Mouse (Mus musculus) 3134 (cell line): ENCODE results near the gene Gm8439.

ENCODE experiments used
- DNase-seq: peaks from one replicate; pipeline ENCODE4 v3.0.0-alpha.2; 2011; ENCODE audit warnings: low spot score; ENCODE audit not compliant: insufficient read length; ENCODE audit errors: extremely low read depth

Gene Gm8439

DNA sequence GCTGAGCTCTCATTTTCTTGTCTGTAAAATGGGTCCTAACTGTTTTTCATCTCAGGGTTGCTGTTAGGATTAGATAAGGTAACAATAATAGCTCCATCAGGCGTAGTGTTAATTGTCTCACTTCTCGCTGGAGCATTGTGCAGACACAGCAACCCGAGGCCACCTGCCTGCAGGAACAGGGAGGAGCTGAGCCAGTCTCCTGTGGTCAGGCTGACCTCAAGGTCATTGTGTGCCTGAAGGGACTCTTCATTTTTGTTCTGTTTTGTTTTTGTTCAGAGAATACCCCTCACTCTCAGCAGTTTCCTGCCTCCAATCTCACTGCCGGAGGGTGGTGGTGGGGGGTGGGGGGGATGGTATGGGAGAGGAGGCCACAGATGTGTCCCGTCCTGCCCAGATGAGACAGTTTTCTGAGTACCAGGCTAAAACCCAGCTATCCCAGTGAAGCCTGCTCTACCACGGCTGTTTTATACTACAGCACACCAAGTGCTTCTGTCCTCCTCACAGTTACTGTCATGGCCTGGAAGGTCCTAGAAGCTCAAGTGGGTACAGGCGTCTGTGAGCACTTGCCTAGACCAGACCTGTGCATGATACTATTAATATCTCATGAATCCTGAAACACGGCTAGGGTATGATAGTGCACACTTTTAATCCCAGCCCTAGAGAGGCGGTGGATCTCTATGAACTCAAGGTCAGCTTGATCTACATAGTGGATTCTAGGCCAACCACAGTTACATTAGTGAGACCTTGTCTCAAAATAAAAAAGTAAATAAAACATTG lies 23.9 kb downstream of the Gm8439 start:
- DNase-seq, result no peak

DNA sequence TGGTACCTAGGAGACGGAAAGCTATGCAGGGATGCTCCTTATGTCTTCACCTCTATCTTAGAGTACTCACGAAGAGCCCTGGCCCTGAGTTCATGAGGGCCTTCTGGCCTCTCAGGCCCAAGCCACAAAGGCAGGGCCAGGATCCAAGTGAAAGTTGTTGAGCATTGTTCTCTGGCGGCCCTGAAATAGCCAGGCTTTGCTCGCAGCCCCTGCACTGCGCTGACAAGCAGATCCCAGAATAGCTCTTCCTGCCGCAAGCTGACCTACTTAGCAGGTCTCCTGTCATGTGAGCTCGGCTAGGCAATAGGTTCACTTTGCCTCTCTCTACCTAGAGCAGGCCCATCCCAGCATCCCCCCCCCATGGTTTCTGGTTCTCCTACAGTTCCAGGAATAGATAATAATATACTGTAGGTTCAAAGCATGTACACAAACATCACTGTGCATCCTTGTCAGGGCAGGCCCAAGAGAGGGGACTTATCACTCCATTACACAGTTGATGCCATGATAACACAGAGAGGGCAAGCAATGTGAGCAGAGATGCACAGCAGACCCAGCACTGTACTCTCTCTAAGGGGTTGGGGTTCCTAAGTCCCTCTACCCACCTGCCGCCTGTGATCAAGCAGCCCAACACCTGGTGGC lies 25.3 kb downstream of the Gm8439 start:
- DNase-seq, result no peak

- no peak for DNase-seq
These were observed 26.1 kb downstream of the Gm8439 start for GRCm38 (mm10) chr4:120614644-120615043.

- no peak for DNase-seq
These were observed 27.1 kb downstream of the Gm8439 start for GRCm38 (mm10) chr4:120615528-120616081.

- DNase-seq, result no peak
These were observed 27.9 kb downstream of the Gm8439 start for GRCm38 (mm10) chr4:120616199-120617025.

DNA sequence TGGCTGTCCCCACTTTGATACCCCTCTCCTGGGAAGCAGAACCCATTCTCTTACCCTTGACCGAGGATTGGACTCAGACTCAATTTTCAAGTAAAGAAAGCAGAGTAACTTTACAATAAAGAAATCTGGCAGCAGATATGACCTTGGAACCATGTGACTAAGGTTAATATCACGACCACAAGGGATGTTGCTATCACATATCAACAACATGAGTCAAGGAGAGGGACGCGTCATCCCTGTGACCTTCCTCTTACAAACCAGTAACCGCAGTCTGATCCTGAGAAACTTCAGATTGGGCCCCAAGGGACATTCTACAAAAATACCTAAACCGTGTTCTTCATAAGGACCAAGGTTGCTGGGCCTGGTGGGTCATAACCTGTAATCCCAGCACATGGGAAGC lies 39.2 kb downstream of the Gm8439 start:
- no peak for DNase-seq

- no peak for DNase-seq
These were observed 41.8 kb downstream of the Gm8439 start for GRCm38 (mm10) chr4:120630218-120630931.

DNA sequence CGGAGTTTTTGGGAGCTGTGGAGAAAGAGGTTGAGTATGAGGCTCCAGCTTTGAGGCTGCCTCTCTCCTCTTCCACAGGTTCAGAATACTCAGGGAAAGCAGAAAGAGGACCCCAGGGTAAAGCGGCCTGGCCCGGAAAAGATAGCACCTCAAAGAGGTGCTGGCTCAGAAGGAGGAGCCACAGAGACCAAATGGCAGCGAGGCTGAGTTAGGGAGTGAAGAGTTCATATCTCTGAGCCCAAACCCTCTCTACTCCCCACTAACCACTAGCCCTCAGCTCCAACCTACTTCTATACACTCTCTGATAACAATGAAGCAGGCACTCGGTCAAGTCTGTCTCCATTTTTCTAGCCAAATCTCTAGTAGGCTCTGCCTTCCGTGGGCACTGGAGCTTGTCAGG lies 43.3 kb downstream of the Gm8439 start:
- DNase-seq, result no peak

DNA sequence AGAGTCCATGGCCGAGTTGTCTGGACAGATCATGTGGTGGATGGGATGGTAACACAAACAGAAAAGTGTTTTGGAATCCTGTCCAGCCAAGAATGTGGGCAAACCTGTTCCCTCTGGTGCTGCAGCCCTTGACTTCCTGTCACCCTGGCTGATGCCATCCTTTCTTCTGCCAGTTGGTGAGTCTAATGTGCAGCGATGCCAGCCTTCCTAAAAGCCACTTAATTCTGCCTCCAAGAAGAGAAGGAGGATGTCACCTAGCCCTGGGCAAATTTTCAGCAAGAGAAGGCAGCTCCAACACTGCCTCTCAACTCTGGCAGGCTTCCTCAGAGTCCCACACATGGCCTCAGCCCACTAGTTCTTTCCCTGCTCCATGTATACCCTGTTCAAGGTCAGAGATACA lies 46.8 kb downstream of the Gm8439 start:
- no peak for DNase-seq

DNA sequence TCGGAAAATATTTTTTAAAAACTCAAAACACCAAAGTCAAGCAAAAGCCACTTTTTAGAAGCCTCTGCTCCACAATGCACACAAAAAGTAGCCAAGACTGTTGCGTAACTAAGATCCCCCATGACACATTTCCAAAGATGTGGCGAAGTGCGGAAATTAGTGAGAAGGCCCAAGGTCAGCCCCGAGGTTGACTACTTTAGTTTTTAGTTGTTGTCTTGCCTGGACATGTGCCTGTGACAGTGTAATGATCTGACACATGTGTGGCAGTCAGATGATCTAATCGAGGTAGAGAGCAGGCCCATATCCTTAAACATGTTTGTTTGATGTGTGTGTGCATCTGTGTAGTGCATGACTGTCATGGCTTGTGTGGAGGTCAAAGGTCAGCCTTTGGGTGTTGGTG lies 53.4 kb downstream of the Gm8439 start:
- DNase-seq, result no peak

GRCm38 (mm10) chr4:120643899-120644298 lies 55.4 kb downstream of the Gm8439 start:
- no peak for DNase-seq

DNA sequence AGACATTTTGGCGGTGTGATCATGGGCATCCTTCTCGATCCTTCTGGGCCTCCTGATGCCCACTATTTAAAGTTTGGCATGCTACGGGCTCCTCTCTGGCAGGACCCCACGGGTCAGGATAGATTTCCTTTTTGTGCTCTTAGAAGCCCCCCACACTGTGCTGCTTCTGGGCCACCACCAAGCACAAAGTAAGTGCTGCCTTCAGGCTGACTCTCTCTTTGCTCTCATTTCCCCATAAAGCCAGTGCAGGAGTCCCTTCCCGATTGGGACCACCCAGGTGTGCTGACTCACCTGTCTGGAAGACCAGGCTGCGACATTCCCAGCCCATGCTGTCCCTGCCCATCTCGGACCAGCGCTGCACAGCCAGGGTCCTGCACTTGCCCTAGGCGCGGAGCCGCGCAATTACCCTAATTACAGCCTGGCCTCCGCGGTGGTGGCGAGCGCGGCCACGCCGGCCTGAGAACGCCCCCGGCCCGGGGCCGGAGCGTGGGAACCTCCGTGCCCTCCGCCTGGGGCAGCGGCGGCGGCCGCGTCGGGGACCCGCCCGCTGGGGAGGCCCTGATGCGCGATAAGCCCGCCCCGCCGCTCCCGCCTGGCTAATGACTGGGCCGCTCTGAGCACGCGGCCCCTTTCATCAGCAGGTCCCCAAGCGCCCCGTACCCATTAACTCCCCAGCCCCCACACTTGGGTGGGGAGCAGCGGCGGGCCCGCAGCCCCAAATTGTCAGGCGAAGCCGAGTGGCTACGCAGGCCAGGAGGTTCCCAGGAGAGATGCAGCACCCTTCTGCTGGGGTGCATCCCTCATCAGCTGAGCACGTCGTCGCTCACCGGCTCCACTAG lies 61.0 kb downstream of the Gm8439 start:
- no peak for DNase-seq

DNA sequence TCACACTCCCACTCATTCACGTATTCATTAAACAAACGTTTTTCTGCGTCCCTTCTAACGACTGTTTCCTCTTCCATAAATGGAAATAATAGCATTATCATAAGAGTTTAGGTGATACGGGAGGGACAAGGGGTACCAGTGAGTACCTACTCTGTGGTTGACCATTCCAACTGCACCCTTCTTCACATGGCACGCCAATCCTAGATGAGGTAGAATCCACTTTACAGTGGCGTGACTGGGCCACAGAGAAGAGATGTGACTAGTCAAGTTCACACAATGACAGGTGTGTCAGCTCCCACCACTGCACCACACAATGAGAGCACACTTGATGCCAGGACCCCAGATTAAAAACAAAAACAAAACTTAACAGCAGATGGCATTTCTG lies 61.7 kb downstream of the Gm8439 start:
- no peak for DNase-seq

- DNase-seq, result no peak
These were observed 67.4 kb downstream of the Gm8439 start for GRCm38 (mm10) chr4:120655898-120656297.
